Mouse (Mus musculus): ENCODE measurements at regions not wholly inside any gene's neighbourhood (a gene's known extent, or its start where the extent isn't known, plus 50 kb on each side); places are given as distances from the start of the nearest gene placed in this dataset.

GRCm38 (mm10) chr7:37413350-37413749, 360.1 kb downstream of the Zfp536 start:
- Histone ChIP-seq H3K9me3 (replicated peaks) (no peaks in the 10 kb centered on the region), H3K4me2 (no peak overlapping the region), H3K4me3 (replicated peaks) (no peak overlapping the region), H3K27ac (no peak overlapping the region), H3K36me3 (no peaks in the 10 kb centered on the region), H3K9ac (no peak overlapping the region), H3K4me1 (no peaks in the 10 kb centered on the region), H3K27me3 (no peaks in the 10 kb centered on the region)
- 64% methylated on average over 4 of the region's 4 CpGs for WGBS
- ATAC-seq (replicated peaks; ENCODE audit: low FRiP score), result no peak

- H3K36me3 ChIP-seq, result no peaks in the 10 kb centered on the region
- no peak overlapping the region for H3K4me3 ChIP-seq (replicated peaks)
- no peak overlapping the region for H3K4me2 ChIP-seq
- no peak overlapping the region for H3K27ac ChIP-seq
- ATAC-seq (replicated peaks; ENCODE audit: low FRiP score), result no peak
- H3K9me3 ChIP-seq (replicated peaks), result no peaks in the 10 kb centered on the region
- H3K9ac ChIP-seq, result no peak overlapping the region
- H3K4me1 ChIP-seq, result no peaks in the 10 kb centered on the region
- WGBS, result 66% methylated on average over 10 of the region's 10 CpGs
- H3K27me3 ChIP-seq, result no peaks in the 10 kb centered on the region
Observed at GRCm38 (mm10) chr7:37421704-37422103, 351.7 kb downstream of the Zfp536 start.
